Mouse (Mus musculus) left cerebral cortex, postnatal 14 days (tissue): ENCODE results near the gene Scn1b. TPM values are rescaled to one million over a fixed set of nuclear protein-coding genes. Genes with fewer than 3 reads are reported as not detected.

Experiments
- DNase-seq, 2 experiments: peaks; one replicate each; pipeline ENCODE4 v3.0.0; 2021 to 2022; ENCODE audit warnings: low spot score in 2 of 2, mixed read lengths in 1 of 2
- intact Hi-C: fragments of 180-260 bp; cut with DNase I; formaldehyde crosslinking; loops from one replicate; pipeline ENCODE4 v1.15.1; 2025
- long read RNA-seq, 2 experiments: library from polyadenylated mRNA; stranded (forward); transcript quantifications; one replicate each; pipeline ENCODE4 v2.0.0; 2021
- total RNA-seq, 2 experiments: library from RNA; stranded (reverse); gene quantifications; 2 replicates each; pipeline ENCODE4 v1.2.3; 2021

Scn1b gene
- 100 to 1,000 TPM; 359 to 374 TPM for total RNA-seq
- long read RNA-seq, experiment 1, transcript Scn1b-203 (5 exons, 1,501 nt): minor isoform, 66 of 376 reads
- long read RNA-seq, experiment 1, transcript Scn1b-201 (6 exons, 1,573 nt): major isoform, 284 of 376 reads
- long read RNA-seq, experiment 1, partial matches to known transcripts: 18 of 376 reads
- long read RNA-seq, experiment 1, other reads (novel, unspliced or antisense): 8 of 376 reads
- long read RNA-seq, experiment 2, transcript Scn1b-203 (5 exons, 1,501 nt): minor isoform, 66 of 304 reads
- long read RNA-seq, experiment 2, transcript Scn1b-201 (6 exons, 1,573 nt): major isoform, 219 of 304 reads
- long read RNA-seq, experiment 2, partial matches to known transcripts: 11 of 304 reads
- long read RNA-seq, experiment 2, other reads (novel, unspliced or antisense): 8 of 304 reads

DNA sequence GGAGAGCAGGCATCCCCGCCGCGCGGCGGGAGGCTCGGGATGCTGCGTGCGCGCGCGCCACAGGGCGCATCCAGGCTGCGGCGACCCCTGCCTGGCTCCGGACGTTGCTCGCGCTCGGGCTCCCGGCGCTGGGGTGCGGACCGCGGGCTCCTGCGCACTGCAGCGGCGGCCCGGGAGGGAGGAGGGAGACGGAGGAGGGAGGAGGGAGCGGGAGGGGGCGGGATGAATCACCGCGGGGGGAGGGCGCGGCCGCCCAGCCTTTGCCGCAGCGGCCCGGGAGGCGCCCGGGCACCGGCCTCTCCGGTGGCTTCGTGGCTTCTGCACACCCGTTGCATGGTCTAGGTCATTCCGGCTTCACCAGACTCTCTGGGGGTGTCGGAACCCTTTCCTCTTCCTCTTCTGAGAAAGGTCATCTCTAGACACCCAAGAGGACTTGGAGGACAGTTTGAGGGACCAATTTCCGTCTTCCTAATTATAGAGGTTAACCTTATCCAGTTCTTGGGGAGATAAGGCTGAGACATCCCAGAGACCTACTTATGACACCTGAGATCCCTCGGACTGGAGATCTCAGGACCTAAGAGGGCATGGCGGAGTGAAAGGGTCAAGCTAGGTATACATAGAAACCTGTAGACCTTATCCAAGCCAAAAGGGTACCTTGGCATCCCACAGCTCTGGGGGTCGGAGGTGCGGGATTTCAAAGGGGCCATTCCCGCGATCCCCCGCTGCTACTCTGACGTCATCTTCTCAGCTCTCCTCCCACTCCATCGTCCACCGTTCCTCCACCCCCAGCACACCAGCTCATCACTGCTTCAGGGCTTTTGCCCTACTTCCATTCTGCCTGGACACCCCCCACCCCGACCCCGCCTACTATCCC lies at the start of gene Scn1b:
Gene Scn1b (minus strand): TSS at position 153 of the 874 bp plus-strand sequence.
- DNase-seq: peak; percentile 76 to 79
- intact Hi-C loops: no loop called here

DNA sequence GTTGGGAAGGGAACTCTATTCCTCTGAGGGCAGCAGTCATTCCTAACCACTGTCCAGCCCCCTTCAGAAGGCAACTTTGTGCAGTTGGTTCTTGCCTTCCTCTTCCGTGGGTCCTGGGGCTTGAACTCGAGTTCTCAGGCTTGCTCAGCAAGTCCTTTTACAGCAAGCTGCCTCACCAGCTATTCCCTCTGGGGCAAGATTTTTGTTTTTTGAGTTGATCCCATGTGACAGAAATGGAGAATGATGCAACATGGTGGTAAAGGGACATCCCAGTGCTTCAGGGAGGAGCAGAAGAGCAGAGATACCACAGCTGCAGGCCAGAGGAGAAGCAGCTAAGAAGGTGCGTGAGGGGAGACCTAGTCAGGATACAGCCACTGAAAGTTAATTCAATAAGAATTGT lies 48.3 kb upstream of the Scn1b start:
- DNase-seq: no peak
- intact Hi-C loops: loop anchor here (5.0 kb wide), 1 partner anchor 43 kb away; no protein-coding TSS in a partner anchor

DNA sequence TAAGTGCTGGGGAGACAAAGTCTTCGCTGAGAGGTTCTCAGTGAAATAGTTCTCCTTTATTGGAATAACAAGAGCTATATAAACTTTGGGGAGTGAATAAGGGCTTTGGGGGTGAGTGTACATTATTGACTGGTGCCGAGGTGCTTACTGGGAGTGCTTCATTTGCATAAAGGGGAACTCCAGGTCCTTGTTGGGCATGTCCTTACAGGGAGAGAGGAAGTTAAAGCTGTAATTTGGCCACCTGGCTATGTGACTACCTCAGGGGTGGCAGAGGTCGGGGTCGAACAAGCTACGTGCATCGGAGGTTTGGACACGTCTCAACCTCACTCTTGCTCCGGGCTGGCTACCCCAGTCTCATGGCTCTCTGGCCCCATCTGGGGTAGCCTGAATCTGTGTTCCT lies 47.7 kb upstream of the Scn1b start:
- DNase-seq: no peak
- intact Hi-C loops: no loop called here

DNA sequence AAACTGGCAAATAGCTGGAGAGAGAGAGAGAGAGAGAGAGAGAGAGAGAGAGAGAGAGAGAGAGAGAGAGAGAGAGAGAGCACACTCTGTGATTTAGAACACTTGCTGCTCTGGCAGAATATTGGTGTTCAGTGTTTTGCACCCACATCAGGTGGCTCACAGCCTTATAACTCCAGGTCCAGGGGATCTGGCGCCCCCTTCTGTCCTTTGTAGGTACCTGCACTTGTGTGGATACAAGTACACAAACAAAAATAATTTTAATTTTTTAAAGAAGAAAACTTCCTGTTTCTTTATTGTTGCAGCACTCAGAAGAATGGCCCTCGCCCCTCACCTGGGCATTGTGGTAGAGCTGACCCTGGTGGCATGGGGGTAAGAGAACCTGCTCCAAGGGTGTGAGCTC lies 45.4 kb upstream of the Scn1b start:
- no peak for DNase-seq
- intact Hi-C loops: no loop called here

DNA sequence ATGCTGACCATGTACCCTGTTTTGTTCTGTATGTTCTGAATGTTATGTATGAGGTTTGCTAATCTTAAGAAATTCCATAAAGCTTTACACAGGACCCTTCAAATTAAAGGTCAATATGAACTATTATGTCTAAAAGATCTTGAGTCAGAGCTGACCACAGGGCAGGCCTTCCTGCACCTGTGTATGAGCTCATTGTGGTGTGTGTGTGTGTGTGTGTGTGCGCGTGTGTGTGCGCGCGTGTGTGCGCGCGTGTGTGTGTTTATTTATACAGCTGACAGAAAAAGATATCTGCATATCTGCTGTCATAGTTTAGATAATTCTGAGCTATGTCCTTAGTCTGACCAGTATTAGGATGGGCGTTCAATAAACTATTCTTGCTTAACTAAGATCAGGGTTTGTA lies 43.7 kb upstream of the Scn1b start:
- intact Hi-C loops: no loop called here

DNA sequence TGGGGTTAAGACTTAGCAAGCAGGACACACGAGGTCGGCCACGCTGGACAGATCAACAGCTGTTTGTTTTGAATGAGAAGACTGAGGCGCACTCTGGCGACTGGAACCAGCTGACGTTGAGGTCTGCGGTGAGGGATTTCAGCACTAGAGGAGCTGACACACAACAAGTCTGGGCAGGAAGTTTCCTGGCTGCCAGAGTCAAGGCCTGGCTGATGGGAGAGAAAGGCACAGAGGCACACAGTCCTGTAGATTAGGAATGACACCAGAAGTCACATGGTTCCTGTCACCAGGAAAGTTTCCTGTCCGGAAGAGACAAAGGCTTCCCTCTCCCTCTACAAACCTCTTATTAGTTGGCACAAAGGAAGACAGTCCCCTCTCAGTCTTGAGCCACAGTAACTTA lies 41.6 kb upstream of the Scn1b start:
- DNase-seq: no peak
- intact Hi-C loops: no loop called here

More for the DNA sequence above, 43.7 kb upstream of the Scn1b start:
- DNase-seq: no peak

DNA sequence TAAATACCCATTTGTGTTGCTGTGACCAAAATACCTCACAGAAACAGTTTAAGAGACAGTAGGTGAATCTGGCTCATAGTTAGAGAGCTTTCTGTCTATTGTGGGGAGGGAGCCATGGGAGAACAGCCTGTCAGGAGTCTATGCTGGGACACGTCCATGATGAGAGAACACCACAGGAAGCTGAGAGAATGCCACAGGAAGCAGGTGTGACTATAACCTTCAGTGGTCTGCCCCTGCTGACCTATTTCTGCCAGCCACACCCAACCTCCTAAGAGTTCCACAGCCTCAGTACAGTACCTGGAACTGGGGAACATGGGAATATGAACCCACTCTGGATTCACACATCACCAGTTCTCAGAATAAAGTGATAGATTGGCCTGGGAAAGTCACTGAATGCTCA lies 37.9 kb upstream of the Scn1b start:
- intact Hi-C loops: no loop called here
- DNase-seq: no peak

DNA sequence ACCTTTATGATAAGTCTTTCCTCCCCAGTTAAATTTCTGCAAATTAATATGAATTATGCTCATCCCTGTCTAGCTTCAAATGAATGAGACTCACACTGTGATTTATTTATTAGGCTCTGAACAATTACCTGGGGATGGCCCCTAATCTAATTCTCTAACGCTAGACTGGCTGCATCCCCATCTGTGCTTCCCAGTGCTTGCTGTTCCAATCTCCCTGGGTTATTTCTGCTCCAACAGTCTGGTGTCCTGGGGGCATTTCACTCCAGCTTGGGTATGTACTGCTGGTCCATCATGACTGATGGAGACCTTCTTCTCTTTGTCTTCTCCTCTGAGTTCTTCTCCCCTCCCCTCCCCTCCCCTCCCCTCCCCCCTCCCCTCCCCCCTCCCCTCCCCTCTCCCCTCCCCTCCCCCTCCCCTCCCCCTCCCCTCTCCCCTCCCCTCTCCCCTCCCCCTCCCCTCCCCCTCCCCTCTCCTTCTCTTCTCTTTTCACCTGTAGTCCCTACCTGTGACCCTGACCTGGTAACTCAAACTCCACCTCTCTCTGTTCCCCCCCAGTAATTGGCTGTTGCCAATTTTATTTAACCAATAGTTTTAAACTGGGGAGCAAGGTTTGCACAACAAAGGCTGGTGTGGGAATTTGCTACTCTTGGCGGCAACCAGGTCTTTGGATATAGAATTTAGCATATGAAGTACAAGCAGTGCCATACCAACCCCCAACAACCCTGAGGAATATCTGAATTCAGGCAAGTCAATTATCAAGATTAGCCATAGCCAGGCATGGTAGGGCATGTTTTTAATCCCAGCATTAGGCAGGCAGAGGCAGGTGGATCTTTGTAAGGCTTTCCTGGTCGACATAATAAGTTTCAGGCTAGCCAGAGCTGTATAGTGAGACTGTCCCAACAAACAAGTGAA lies 37.1 kb upstream of the Scn1b start:
- intact Hi-C loops: no loop called here
- no peak for DNase-seq

DNA sequence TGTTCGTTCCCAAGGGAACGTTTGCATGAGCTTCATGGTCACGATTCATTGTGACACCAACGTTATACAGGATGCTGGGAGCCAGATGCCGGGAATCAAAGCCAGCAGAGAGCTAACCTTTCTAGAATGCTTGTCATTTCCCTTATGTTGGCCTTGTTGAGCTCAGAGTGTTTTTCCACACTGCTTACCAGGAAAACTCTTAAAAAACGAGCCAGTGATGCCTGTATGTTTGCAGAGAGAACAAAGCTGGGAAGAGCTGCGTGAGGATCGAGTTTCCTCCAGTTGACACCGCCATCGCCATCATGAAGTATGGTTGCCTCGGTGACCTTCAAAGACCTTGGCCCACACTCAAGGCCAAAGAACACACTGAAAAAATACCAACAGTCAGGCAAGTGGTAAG lies 35.5 kb upstream of the Scn1b start:
- intact Hi-C loops: no loop called here
- no peak for DNase-seq

DNA sequence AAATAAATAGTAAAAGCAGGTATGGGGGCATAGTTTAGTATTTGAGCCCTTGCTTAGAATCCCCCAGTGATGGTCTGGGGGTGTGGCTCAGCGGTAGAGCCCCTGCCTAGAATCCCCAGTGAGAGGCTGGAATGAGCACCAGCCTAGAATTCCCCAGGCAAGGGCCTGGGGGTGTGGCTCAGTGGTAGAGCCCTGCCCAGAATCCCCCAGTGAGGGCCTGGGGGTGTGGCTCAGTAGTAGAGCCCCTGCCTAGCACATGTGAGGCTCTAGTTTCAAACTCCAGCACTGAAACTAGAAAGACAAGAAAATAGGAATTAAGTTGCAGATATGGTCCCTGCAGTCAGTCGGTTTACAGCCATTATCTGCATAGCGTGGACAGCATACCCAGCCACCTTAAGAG lies 35.0 kb upstream of the Scn1b start:
- no peak for DNase-seq
- intact Hi-C loops: no loop called here

DNA sequence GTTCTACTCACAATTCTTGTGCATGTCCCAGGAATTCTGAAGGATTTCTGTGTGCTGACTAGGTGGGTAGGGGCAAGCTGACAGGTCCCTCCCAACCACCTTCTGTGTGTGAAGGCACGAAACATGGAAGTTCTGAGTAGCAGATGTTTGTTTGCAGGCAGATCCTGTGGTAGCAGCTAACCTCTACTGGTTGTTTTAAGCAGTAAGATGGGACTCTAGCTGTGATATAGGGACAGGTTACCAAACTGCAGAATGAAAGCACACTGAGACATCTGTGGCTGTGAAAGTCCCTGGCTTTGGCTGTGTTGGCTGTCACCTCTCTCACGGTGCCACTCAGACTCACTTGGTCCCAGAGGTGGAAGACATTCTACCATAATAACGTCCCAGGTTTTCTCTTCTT lies 34.4 kb upstream of the Scn1b start:
- intact Hi-C loops: no loop called here
- DNase-seq: no peak

DNA sequence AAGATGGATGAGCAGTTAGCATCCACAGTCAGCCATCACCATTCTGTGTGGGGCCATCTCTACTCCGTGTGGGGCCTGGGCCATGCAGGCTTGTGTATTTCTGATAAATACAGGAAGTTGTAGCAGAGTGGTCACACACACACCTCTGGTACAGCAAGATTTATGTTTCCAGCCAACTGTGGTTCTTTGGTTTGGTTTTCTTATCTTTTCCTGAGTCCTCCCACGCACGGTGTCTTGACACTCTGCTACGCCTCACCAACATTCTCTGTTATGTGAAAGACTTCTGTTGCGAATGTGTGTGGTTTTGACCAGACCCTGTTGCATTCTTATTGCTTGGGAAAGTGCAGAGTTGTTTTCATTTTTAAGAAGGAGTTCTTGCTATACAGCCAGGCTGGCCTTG lies 34.0 kb upstream of the Scn1b start:
- no peak for DNase-seq
- intact Hi-C loops: no loop called here

DNA sequence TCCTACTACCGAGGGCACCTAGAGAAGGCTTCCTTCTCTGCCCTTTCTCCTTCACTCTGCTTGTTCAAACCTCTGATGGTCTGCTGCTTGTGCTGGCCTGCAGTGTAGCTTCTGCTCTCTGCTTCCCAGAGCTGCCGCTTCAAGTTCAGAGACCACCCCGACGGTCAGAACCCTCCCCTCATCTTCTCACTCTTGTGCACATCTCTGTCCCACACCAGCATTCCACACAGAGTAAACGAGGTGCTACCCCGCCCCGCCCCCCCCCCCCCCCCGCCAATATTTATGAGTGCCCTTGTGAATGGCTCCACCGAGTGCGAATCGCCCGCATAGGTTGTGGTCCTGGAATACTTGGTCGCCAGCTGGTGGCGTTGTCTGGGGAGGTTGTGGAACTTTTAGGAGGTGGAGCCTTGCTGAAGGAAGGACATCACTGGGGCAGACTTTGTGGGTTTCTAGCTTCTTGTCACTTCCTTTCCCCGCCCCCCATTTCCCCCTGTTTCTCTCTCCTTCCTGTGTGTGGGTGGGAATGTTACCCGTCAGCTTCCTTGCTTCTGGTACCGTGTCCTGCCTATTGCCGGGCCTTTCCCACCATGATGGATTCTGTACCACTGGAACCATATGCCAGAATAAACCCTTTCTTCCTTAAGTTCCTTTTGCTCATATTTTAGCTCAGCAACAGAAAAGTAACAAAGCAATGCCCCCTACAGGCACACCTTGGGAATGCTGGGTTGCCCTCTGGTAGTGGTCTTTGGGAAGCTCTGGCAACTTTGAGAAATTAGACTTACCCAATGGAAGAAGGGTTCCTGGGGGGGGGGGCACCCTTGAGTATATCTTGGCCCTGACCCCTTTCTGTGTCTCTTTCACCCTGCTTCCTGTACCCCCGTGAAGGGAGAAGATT lies 29.5 kb upstream of the Scn1b start:
- DNase-seq: no peak

DNA sequence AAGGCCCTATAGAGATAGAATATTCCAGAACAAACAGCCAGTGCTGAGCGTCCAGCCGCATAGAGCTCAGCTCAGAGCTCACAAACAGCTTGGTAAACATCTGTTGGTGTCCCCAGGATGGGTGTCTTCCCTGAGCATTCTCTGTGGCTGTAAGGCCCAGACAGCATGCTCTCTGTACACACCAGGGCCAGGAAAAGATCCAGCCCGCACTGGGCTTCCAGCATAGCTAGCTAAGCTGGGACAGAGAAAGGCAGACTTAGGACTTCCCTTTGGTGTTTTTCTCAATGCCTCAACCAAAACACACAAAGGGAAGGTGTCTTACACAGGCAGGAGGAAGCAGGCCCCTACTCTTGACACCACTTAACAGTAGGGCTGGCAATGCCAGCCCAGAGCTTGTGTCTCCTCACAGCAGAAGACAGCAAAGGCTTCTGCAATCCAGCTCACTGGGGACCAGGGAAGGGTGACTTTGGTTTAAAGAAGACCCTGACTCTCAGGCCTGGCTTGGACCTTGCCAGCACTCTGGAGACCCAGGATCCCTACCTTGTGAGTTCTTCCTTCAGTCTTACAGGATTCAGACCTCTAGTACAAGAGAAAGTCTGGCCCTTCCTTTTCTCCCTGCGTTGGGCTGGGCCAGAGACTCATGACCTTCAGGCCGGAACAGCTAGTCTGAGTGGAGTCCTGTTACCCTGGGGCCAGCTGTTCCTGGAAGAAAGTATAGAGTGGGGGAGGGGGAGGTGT lies 28.7 kb upstream of the Scn1b start, which contains the start of gene Gramd1a:
Gene Gramd1a (minus strand): TSS at position 601 of the 738 bp plus-strand sequence.
- intact Hi-C loops: no loop called here
- DNase-seq: no peak

More for the DNA sequence above, 29.5 kb upstream of the Scn1b start:
- intact Hi-C loops: no loop called here

DNA sequence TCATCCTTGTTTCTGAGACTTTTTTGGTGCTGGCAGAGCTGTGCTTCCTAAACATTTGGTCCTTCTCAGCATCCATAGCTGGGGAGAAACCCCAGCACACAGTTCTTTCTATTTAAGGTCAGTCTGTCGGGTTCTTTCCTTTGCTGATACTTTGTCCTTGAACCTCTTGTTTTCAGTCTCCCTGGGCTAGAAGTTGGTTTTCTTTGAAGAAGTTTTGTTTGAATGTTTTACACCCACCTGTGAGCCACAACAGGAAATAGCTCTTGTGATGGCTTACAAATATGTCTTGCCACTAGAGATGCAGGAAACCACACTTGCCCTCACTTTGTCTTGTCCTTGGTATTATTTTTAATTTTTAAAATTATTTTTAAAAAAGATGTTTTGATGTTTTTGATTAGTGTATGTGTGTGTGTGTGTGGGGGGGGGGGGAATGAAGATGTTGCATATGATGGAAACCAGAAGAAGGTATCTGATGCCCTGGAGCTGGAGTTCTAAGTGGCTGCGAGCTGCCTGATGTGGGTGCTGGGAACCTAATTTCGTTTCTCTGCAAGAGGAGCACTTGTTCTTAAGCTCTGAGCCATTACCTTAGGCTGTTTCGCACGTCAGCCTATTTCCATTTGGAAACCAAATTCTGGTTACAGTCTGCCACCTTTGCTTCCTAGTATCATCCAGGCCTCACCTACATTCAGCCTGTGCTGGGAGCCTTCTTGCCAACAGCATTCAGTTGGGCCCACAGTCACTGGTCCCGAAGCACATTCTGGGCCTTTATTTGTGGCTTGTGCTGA lies 26.9 kb upstream of the Scn1b start:
- DNase-seq: no peak
- intact Hi-C loops: no loop called here

DNA sequence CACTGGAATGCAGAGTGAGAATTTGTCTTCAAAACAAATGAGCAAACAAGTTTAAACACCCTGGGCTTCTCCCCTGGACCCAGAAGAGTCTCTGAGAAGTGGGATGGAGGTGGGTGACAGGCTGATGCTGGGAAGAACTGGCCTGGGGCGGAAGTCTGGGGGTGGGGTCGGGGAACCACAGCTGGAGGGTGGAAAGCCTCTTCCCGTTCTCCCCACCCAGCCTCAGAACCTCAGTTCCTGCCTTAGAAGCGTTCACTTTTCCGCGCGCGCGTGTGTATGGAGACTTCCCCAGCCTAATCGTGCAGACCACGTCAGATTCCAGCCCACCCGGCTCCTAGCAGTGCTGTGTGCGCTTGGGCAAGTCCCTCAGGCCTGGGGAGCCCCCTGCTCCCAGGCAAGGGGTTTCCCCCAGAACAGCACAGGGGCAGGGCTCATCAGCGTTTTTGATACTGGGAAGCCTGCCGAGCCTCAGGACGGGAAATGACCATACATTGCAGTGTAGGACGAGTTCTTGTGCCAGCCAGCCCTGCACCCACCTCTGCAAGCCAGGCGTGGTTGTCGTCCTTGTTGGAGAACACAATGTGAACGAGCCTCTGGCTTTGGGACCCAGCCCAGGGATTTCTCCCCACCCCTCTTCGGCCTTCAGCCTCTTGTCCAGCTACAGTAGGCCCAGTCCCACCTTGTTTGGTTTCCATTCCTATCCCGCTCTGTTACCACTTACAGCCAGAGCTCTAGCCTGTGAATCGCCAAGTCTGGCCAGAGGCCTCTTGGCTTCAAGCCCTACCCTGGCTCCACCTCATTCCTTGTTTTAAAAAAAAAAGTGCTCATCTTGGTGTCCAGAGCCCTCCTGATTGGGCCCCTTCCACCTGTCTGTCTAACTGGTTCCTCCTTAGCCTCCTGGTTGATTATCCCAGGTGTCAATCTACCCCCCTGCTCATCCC lies 24.8 kb upstream of the Scn1b start:
- DNase-seq: peak in 1 of 2 experiments; percentile 56
- intact Hi-C loops: no loop called here
